Mouse (Mus musculus): ENCODE results near the gene Tfe3. TPM values are rescaled to one million over a fixed set of nuclear protein-coding genes. Genes with fewer than 3 reads are reported as not detected.
"Not testable (repeated sequence)": the region's sequence is repeated elsewhere in the genome, so short reads cannot be mapped to it uniquely, and the experiment has no call there.

Gene Tfe3
- total RNA-seq, 2 experiments from 2014 or later, result 22.3 to 45.9 TPM

- no peak for ATAC-seq (ENCODE audit: poor library complexity, severe bottlenecking)
Observed at GRCm38 (mm10) chrX:7797327-7797726, 35.0 kb downstream of the Tfe3 start.

DNA sequence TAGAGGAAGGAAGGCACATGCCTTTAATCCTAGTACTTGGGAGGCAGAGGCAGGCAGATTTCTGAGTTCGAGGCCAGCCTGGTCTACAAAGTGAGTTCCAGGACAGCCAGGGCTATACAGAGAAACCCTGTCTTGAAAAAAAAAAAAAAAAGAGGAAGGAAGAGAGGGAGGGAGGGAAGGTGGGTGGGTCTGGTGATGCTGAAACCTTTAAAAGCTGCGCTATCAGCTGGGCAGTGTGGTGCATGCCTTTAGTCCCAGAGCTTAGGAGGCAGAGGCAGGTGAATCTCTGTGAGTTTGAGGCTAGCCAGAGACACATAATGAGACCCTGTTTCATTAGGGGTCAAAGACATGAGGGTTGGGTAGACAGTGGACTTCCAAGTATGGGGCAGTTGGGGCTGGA, 39.8 kb downstream of the Tfe3 start:
- peak; percentile 68 for ATAC-seq (ENCODE audit: poor library complexity, severe bottlenecking)

GRCm38 (mm10) chrX:7815016-7815415, 52.7 kb downstream of the Tfe3 start:
- ATAC-seq (ENCODE audit: poor library complexity, severe bottlenecking), result not testable (repeated sequence)

DNA sequence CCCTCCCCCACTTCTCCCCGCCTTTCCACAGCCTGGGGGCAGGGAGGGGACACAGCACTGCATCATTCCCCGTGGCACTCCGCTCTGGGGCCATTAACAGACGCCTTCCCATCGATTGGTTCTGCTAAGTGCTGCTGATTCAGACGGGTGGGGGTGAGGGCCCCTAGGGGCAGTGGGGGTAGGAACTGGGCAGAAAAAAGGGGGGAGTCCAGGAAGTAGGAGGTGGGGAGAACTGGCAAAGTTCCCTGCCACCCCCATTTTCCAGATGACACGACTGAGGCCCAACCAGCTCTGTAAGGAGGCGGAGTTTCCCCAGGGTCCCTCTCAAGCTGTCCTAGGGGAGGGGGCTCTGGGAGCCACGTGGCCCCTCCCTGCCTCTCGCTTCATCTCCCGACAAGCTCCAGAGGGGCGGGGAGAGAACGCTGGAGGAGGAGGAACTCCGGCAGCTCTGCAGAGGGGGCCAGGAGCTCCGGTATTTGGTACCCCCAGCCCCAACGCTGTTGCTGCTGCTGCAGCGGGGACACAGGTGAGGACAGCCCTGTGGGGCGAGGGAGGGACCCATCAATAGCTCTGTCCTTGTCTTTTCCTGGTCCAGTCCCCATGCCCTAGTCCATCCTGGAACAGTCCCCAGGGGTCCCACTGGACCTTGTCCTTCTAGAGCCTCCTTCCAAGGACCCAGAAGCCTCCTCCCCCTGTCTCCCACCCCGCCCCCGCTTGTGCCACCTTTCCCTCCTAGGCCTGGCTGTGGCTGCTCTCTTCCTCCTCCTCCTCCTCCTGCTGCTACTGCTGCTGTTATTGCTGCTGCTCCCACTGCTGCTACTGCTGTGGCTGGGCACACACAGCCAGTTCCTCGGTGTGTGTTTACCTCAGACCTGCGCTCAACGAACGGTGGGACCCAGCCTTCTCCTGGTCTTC, 59.8 kb downstream of the Tfe3 start, which contains the start of gene Kcnd1:
Kcnd1 (plus strand) TSS at position 425 of the 915 bp plus-strand sequence.
- no peak for ATAC-seq (ENCODE audit: poor library complexity, severe bottlenecking)

Other genes starting within 250 kb of the Tfe3 start
- gene Foxp3, start 188.9 kb upstream of the Tfe3 start, total RNA-seq (2015), result 0.41 TPM in 1 of 2 replicates, not detected in the other
- 0.49 and 0.66 TPM in 2 replicates for gene Foxp3, start 188.9 kb upstream of the Tfe3 start, total RNA-seq (2017)
- 0.05 and 0.09 TPM in 2 replicates for gene Ppp1r3f, start 188.3 kb upstream of the Tfe3 start, total RNA-seq (2015)
- 0.53 and 0.55 TPM in 2 replicates for gene Ppp1r3f, start 188.3 kb upstream of the Tfe3 start, total RNA-seq (2017)
- 9.5 and 12.3 TPM in 2 replicates for gene Ccdc22, start 157.0 kb upstream of the Tfe3 start, total RNA-seq (2015)
- gene Ccdc22, start 157.0 kb upstream of the Tfe3 start, total RNA-seq (2017), result 20.2 and 26.4 TPM in 2 replicates
- gene Cacna1f, start 155.5 kb upstream of the Tfe3 start, total RNA-seq (2015), result 0.40 and 0.59 TPM in 2 replicates
- 0.07 and 0.37 TPM in 2 replicates for gene Cacna1f, start 155.5 kb upstream of the Tfe3 start, total RNA-seq (2017)
- 0.50 and 1.5 TPM in 2 replicates for gene Syp, start 124.1 kb upstream of the Tfe3 start, total RNA-seq (2015)
- 1.2 and 3.7 TPM in 2 replicates for gene Syp, start 124.1 kb upstream of the Tfe3 start, total RNA-seq (2017)
- gene Prickle3, start 105.3 kb upstream of the Tfe3 start, total RNA-seq (2015), result 7.0 and 8.7 TPM in 2 replicates
- gene Prickle3, start 105.3 kb upstream of the Tfe3 start, total RNA-seq (2017), result 7.9 and 9.3 TPM in 2 replicates
- gene Plp2, start 91.2 kb upstream of the Tfe3 start, total RNA-seq (2015), result 987 and 1,037 TPM in 2 replicates
- gene Plp2, start 91.2 kb upstream of the Tfe3 start, total RNA-seq (2017), result 267 and 300 TPM in 2 replicates
- gene Magix, start 81.3 kb upstream of the Tfe3 start, total RNA-seq (2015), result not detected in 2 replicates
- 0.18 TPM in 1 of 2 replicates, not detected in the other for gene Magix, start 81.3 kb upstream of the Tfe3 start, total RNA-seq (2017)
- 24.8 and 25.7 TPM in 2 replicates for gene Gpkow, start 65.4 kb upstream of the Tfe3 start, total RNA-seq (2015)
- 24.2 and 25.7 TPM in 2 replicates for gene Gpkow, start 65.4 kb upstream of the Tfe3 start, total RNA-seq (2017)
- 25.6 and 38.7 TPM in 2 replicates for gene Wdr45, start 48.2 kb upstream of the Tfe3 start, total RNA-seq (2015)
- 13.4 and 18.9 TPM in 2 replicates for gene Wdr45, start 48.2 kb upstream of the Tfe3 start, total RNA-seq (2017)
- not detected in 2 replicates for gene Gm45208, start 40.3 kb upstream of the Tfe3 start, total RNA-seq (2015)
- gene Gm45208, start 40.3 kb upstream of the Tfe3 start, total RNA-seq (2017), result not detected in 2 replicates
- gene Praf2, start 34.1 kb upstream of the Tfe3 start, total RNA-seq (2015), result 7.8 and 20.6 TPM in 2 replicates
- 5.4 and 5.8 TPM in 2 replicates for gene Praf2, start 34.1 kb upstream of the Tfe3 start, total RNA-seq (2017)
- gene Ccdc120, start 11.7 kb upstream of the Tfe3 start, total RNA-seq (2015), result not detected in 2 replicates
- gene Ccdc120, start 11.7 kb upstream of the Tfe3 start, total RNA-seq (2017), result not detected in 2 replicates
- 39.5 and 55.4 TPM in 2 replicates for gene Gripap1, start 27.2 kb downstream of the Tfe3 start, total RNA-seq (2015)
- gene Gripap1, start 27.2 kb downstream of the Tfe3 start, total RNA-seq (2017), result 70.5 and 81.9 TPM in 2 replicates
- gene Kcnd1, start 59.7 kb downstream of the Tfe3 start, total RNA-seq (2015), result 0.39 and 0.49 TPM in 2 replicates
- 0.20 and 0.29 TPM in 2 replicates for gene Kcnd1, start 59.7 kb downstream of the Tfe3 start, total RNA-seq (2017)
- 43.2 and 50.6 TPM in 2 replicates for gene Otud5, start 78.8 kb downstream of the Tfe3 start, total RNA-seq (2015)
- gene Otud5, start 78.8 kb downstream of the Tfe3 start, total RNA-seq (2017), result 70.2 and 73.0 TPM in 2 replicates
- 4.7 and 8.6 TPM in 2 replicates for gene Pim2, start 115.7 kb downstream of the Tfe3 start, total RNA-seq (2015)
- gene Pim2, start 115.7 kb downstream of the Tfe3 start, total RNA-seq (2017), result 1.1 and 1.4 TPM in 2 replicates
- gene Slc35a2, start 121.5 kb downstream of the Tfe3 start, total RNA-seq (2015), result 6.4 and 9.8 TPM in 2 replicates
- gene Slc35a2, start 121.5 kb downstream of the Tfe3 start, total RNA-seq (2017), result 10.9 and 13.5 TPM in 2 replicates
- 25.6 and 29.8 TPM in 2 replicates for gene Pqbp1, start 136.7 kb downstream of the Tfe3 start, total RNA-seq (2015)
- 116 and 123 TPM in 2 replicates for gene Pqbp1, start 136.7 kb downstream of the Tfe3 start, total RNA-seq (2017)
- gene Timm17b, start 136.8 kb downstream of the Tfe3 start, total RNA-seq (2015), result 75.8 and 85.4 TPM in 2 replicates
- 35.8 and 50.0 TPM in 2 replicates for gene Timm17b, start 136.8 kb downstream of the Tfe3 start, total RNA-seq (2017)
- not detected in 2 replicates for gene Gm10491, start 145.3 kb downstream of the Tfe3 start, total RNA-seq (2015)
- gene Gm10491, start 145.3 kb downstream of the Tfe3 start, total RNA-seq (2017), result not detected in 2 replicates
- gene Gm10490, start 147.0 kb downstream of the Tfe3 start, total RNA-seq (2015), result not detected in 2 replicates
- gene Gm10490, start 147.0 kb downstream of the Tfe3 start, total RNA-seq (2017), result not detected in 2 replicates
- not detected in 2 replicates for gene Pcsk1n, start 157.3 kb downstream of the Tfe3 start, total RNA-seq (2015)
- gene Pcsk1n, start 157.3 kb downstream of the Tfe3 start, total RNA-seq (2017), result not detected in 2 replicates
- not detected in 2 replicates for gene Eras, start 166.0 kb downstream of the Tfe3 start, total RNA-seq (2015)
- not detected in 2 replicates for gene Eras, start 166.0 kb downstream of the Tfe3 start, total RNA-seq (2017)
- 6.4 and 7.5 TPM in 2 replicates for gene Hdac6, start 185.3 kb downstream of the Tfe3 start, total RNA-seq (2015)
- 8.0 and 9.3 TPM in 2 replicates for gene Hdac6, start 185.3 kb downstream of the Tfe3 start, total RNA-seq (2017)
- 5.8 and 7.1 TPM in 2 replicates for gene Gata1, start 215.5 kb downstream of the Tfe3 start, total RNA-seq (2015)
- 5.6 and 7.6 TPM in 2 replicates for gene Gata1, start 215.5 kb downstream of the Tfe3 start, total RNA-seq (2017)